Mouse (Mus musculus): ENCODE data around the gene Gpr45.

The Gpr45 gene

GRCm38 (mm10) chr1:43046990-43047389 is 94.3 kb downstream of the Gpr45 start:
- no peak for DNase-seq (ENCODE audit: extremely low read depth, low read depth)

- DNase-seq (ENCODE audit: extremely low read depth, low read depth), result no peak
Measured at GRCm38 (mm10) chr1:43047811-43048210, 95.1 kb downstream of the Gpr45 start.

GRCm38 (mm10) chr1:43051903-43052302 is 99.2 kb downstream of the Gpr45 start:
- no peak for DNase-seq (ENCODE audit: extremely low read depth, low read depth)

GRCm38 (mm10) chr1:43065615-43066310 is 113.1 kb downstream of the Gpr45 start:
- DNase-seq (ENCODE audit: extremely low read depth, low read depth), result no peak

- DNase-seq (ENCODE audit: extremely low read depth, low read depth), result no peak
Measured at GRCm38 (mm10) chr1:43066573-43066972, 113.9 kb downstream of the Gpr45 start.

GRCm38 (mm10) chr1:43067551-43067950 is 114.9 kb downstream of the Gpr45 start:
- DNase-seq (ENCODE audit: extremely low read depth, low read depth), result no peak

- peak; percentile 78 for DNase-seq (ENCODE audit: extremely low read depth, low read depth)
Measured at GRCm38 (mm10) chr1:43070726-43071125, 118.1 kb downstream of the Gpr45 start.

GRCm38 (mm10) chr1:43072028-43072427 is 119.4 kb downstream of the Gpr45 start:
- DNase-seq (ENCODE audit: extremely low read depth, low read depth), result no peak

- DNase-seq (ENCODE audit: extremely low read depth, low read depth), result no peak
Measured at GRCm38 (mm10) chr1:43072561-43072960, 119.9 kb downstream of the Gpr45 start.

- DNase-seq (ENCODE audit: extremely low read depth, low read depth), result no peak
Measured at GRCm38 (mm10) chr1:43074791-43075190, 122.1 kb downstream of the Gpr45 start.

GRCm38 (mm10) chr1:43078124-43078523 is 125.5 kb downstream of the Gpr45 start:
- DNase-seq (ENCODE audit: extremely low read depth, low read depth), result no peak

- no peak for DNase-seq (ENCODE audit: extremely low read depth, low read depth)
Measured at GRCm38 (mm10) chr1:43082946-43083345, 130.3 kb downstream of the Gpr45 start.

All from MEL-GATA-1-ER (cell line).